Mouse (Mus musculus) T-helper 17 cell (primary cell): ENCODE results near the gene Eid3.

Source experiments
- in situ Hi-C, 2 experiments: fragments of 300-600 bp; cut with MboI, MseI; formaldehyde crosslinking; loops; 1 replicate in 1 of 2; 2 replicates in 1 of 2; pipeline ENCODE4 v1.15.1; 2025; ENCODE audit warnings: high pct_unique_total_duplicates in 2 of 2

The Eid3 gene

DNA sequence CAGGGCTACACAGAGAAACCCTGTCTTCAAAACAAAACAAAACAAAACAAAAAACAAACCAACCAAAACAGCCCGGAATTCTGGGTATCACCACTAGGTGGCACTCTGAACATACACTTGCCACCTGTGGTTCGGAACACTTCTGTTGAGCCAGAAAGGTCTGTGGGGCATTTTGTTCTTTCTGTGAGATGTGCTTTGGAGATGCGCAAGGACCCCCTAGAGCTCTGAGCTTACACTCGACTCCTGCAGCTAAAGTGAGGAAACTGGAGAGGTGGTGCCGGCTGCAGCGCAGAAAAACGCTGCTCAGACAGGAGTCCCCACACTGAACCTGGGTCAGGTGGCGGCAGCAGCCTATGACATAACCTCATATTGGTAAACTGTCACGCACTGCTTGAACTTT, 43.0 kb downstream of the Eid3 start:
- in situ Hi-C loops, result loop anchor here in 1 of 2 experiments (25.0 kb wide), 2 partner anchors 303 to 628 kb away; partner anchors contain the start of genes Aldh1l2 and Washc4

DNA sequence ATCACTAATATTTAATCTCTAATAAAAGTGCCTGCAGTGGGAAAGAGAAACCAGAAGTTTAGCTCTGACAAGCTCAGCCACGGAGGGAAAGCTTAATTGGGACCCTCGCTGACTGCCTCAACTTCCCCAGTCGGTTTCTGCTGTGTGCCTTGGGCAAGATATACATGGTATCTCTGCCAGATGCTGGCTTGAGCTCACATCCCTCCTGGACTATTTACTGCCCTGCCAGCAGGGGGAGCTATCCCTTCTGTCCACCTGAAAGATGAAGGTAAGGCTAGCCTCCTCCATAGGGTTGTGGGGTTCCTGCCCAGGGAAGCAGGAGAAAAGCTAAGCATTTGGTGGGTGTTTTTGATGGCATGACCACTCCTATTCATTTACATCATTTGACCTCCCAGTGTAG, 43.8 kb downstream of the Eid3 start:
- in situ Hi-C loops, result loop anchor here in 1 of 2 experiments (25.0 kb wide), 2 partner anchors 302 to 627 kb away; partner anchors contain the start of genes Aldh1l2 and Washc4

DNA sequence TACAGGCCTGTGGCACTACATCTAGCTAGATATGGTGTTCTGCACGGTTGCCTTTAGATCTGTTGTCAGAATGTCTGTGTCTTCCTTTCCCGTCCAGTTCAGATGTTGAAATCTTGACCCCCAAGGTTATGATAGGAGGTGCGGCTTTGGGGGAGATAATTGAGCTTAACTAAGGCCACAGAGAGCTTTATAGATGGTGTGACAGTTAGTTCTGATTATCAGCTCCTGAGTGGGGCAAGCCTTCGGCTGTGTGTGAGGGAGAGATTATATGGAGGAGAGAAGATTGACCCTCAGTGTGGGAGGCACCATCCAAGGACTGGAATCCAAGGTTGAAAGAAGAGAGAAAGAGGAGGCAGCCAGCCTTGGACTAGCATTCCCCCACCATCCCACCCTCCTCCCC, 46.8 kb downstream of the Eid3 start:
- in situ Hi-C loops, result loop anchor here in 1 of 2 experiments (25.0 kb wide), 2 partner anchors 299 to 624 kb away; partner anchors contain the start of genes Aldh1l2 and Washc4

DNA sequence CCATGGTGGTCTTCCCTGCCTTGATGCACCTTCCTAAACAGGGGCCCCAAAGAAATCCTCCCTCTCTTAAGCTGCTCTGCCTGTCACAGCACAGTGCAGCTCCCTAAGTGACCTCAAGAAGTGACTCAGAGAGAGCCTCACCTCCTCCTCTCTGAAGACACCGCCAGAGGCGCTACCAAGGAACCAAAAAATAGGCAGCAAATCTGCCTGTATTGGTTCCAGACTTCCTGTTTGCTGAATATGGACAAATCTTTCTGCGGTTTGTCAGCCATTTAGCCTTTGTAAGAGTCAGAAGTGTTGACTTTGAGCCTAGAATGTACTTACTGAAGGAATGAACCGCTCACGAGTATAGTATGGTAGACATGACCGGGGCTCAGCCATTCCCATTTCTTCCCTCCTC, 47.3 kb downstream of the Eid3 start:
- in situ Hi-C loops, result loop anchor here in 1 of 2 experiments (25.0 kb wide), 2 partner anchors 299 to 624 kb away; partner anchors contain the start of genes Aldh1l2 and Washc4
